Mouse (Mus musculus): ENCODE measurements around the gene Rrbp1.
A peak's percentile ranks its signal among the peaks of the same experiment; 100 is the strongest.

Gene Rrbp1

DNA sequence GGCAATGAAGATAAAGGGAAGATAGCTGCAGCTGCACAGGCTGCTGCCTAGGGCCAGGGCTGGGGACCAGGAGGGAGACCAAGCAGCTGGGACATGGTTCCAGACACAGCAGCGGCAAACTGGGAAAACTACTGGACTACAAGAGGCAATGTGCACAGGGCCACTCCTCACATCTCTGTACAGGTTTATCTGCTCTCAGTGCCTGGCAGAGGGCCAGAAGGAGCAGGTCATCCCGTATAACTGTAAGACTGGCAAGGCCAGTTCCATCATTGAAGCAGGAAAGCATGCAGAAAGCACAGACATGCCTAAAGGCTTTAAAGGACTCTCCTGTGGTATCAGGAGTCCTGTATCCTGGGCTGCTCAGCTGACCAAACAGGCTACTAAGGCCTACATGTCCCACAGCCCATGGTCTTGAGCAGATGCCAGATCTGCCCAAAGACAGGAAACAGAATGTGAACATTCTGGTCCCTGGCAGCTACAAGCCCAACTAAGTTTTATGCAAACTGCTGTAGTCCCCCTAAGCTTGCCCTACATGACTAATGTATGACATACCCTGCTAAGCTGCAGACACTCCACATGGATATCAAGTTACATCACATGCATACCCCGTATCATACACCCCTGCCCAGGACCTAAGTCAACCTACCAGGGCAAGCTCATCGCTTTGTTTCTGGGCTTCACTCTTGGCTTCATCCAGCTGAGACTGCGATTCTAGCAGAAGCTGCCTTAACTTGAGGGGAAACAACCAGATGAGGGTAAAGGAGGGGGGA lies 59.3 kb downstream of the Rrbp1 start:
- DNase-seq: no peak

DNA sequence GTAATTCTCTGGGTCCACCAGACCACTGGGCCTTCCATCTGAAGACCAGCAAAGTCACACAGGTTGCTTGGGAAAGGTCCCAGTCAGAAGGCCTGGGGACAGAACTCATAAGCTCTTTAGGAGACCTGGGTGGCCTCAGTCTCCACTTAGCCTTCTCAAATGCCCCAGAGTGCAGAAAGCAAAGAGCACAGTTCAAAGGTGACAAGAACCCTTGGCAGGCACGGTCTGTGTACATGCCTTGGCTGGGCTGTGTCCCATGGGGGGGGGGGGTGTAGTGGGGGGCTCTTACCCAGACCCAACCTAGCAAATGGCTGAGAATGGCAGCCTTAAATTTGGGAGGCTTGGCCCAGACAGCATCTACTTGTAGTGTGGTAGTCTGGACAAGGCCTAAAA lies 60.0 kb downstream of the Rrbp1 start:
- DNase-seq: no peak

DNA sequence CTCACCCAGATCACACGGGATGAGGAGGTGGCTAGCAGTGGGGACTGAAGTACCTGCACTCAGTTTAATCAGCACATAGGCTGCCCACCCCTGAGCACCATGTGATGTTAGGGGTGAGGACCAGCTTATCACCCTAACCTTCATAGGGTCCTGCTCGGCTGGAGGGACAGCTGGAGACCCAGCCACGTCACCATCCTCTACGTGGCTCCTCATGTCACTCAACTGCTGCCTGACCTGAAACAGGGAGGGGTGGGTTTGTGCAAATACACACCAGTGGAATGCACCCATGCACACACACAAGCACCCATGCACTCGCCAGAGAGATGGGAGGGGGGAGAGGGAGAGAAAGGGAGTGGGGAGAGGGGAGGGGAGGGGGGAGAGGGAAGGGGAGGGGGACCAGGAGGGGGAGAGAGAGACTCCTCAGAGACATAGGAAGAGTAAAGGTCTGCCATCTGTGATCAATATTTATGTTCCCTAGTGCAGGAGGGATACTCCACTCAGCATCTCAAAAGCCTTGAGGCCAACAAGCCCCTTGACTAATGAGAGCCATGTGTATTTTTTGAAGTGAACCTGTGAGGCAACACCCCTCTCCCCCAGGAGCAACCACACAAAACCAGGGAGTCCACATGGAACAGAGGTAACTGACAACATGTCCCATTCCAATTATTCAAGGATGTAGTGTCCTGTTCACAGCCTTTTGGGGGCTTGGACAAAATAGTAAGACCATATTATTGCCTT lies 60.6 kb downstream of the Rrbp1 start:
- no peak for DNase-seq

DNA sequence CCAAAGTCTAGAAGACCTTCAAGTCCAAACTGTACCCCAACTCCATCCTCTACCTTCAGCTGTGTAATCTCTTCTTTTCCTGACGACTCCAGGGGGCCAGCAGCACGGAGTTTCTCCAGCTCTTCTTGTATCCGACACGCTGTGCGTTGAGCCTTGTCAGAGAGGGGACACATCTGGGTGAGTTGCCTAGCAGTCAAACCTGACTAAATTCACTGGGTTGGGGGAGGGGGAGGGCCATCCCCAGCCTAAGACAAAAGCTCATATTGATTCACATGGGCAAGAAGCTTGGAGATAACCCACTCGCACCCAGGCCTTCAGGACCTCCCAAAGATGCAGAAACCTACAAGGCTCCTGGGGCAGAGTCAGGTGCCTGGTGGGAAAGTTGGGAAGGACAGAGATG lies 61.8 kb downstream of the Rrbp1 start:
- DNase-seq: no peak

DNA sequence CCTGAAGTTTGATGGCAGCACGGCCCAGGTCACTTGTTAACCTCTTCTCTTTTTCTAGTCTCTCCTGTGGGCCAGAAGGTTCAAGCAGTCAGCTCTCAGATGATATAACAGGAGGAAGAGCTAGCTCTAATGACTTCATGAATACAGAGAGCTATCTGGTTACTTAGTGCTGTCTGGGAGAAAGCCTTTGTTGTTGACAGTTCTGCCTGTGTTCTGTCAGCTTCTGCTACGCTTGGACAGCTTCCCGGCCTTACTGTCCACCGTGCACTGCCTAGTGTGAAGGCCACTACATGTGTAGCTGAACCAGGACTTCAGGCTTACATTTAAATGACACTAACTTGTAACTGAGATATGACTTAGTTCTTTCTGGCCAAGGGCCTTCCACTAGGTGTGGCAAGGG lies 62.6 kb downstream of the Rrbp1 start:
- DNase-seq: no peak

DNA sequence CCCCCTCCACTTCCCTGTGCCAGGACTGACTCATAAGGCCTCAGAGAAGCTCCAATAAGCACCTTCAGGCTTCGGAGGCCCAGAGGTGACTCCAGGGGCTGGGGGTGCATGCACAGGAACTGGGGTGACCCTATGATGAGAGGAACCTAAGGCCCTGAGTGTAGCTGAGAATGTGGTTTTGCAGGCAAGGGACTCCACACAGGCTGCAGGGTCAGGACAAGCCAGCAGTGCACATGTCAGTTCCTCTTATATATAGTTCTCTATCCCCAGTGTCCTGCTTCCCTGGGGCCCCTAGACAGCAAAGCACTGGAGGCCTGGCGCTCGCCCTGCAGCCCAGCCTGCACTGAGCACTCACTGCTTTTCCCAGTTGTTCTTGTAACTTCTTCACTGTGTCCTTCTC lies 63.1 kb downstream of the Rrbp1 start:
- DNase-seq: no peak

DNA sequence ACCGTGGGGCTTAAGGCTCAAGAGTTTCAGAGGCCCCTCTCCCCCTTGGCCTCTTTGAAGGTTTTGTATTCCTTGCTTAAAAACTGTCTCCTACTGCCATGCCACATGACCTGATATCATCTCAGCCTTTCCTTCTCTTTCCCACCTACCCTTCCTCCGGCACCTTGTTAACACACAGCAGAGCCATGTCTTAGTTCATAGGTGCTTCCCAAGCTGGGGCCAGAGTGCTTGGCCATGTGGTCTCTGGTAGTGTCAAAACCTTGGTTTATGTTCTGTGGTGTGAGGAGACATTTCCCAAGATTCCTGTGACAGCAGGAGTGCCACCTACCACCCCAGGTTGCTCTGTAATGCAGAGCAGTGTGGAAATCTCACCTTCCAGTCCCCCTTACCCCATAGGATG lies 64.7 kb downstream of the Rrbp1 start:
- no peak for DNase-seq

DNA sequence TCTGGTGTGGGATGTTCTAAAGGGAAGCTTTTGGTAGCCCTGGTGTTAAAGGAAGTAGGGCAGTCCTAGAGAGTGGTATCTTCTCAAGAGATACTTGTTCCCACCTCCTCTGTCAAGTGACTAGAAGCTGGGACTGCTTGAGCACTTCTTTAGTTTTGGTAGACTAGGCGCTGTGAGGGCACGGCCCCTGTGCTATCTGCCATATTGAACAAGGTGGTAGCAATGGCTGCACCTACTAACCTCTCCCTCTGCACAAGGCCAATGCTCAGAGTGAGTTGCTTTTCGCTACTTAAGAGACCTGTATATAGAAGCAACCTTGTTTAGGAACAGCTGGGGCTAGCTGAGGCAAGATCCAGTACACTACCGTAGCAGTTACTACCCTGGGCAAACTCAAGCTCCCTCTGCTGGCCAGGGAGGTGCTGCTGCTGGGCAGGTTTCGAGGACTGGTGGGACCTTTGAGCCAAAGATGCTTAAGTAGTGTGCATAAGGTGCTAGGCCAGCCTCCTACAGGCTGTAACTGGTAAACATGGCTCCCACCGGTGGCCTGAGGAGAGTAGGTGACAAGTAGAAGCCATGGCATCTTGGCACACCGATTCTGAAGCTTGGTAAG lies 65.5 kb downstream of the Rrbp1 start:
- no peak for DNase-seq

DNA sequence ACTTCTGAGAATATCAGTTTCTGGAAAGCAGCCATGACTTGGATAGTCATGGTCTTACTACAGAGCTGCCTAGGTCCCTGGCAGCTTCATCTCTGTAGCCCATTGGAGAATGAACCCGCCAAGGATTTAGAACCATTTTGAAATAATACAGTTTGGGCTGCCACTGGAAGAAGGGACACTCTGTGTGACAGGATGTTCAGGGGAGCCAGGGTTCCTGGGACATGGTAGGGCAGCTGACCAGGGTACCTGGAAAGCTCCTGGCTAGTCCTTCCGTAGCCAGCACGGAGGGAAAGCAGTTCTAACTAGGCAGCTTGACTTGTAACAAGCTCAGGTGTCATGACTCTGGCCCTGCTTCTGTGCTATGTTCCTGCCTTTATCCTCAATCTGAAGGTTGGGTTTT lies 66.3 kb downstream of the Rrbp1 start:
- no peak for DNase-seq

DNA sequence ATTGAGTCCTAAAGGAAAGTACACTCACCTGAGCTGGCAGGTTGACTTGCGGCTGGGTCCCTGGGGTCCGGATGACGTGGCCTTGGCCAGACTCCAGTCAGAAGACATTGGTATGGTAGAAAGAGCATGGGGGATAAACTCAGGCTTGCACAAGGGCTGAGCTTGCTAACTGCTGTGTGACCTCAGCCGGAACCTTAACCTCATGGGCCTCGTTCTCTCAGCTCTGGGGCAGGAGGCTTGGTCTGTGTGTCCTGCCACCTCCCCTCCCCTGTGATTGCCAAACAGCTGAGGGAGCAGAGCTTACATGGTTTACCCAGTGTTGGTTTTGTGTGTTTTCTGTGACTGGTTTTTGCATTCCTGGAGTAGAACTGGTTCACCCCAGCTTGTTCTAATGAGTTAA lies 70.7 kb downstream of the Rrbp1 start:
- no peak for DNase-seq

DNA sequence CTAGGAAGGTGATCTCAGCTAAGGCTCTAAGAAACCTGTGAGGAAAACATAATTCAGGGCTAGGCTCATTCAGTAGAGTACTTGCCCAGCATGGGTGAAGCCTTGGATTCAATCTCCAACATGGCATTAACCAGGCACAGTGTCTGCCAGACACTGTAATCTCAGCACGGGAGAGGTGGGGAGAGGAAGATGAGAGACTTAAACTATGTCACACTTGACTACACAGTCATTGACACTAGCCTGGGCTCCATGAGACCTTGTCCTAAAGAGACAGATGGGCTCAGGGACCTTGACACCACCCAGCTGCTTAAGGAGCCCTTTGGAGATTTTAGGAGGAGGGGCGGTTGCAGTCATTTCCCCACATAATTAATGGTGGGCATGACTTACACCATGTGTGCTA lies 73.2 kb downstream of the Rrbp1 start:
- no peak for DNase-seq

DNA sequence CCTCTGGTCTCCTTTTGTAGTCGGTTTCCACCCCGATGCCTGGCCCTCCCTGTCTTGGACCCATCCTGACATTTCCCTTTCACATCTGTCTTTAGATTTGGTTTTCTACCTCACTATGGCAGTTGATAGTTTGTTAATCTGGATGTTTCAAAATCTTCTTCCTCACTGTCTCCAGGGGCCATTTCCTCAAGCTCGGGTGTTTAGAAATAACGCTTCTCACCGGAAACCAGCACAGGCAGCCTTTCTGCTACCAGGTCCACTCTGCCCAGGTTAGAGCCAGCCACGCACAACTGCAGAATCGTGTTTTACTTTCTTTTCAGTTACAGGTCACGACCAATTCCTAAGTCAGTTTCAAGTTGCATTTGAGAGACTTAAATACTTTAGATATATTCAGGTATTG lies 76.6 kb downstream of the Rrbp1 start:
- DNase-seq: no peak

DNA sequence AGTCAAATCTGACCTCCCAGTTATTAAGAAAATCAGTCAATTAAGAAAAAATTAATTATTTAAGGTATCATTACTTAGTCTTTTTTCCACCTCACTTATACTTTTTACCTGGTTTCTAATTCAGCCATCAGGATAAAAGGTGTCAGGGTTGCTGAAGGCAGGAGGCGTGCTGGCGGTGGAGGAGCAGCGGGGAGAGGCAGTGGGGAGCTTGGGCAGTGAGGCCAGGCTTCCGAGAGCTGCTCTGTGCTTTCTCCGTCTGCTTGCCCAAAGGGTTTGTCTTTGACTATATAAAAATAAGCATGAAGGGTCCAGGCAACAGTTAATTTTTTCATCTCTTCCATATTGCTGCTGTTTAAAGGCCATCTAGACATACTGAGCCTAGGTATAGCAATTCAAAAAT lies 77.5 kb downstream of the Rrbp1 start:
- no peak for DNase-seq

DNA sequence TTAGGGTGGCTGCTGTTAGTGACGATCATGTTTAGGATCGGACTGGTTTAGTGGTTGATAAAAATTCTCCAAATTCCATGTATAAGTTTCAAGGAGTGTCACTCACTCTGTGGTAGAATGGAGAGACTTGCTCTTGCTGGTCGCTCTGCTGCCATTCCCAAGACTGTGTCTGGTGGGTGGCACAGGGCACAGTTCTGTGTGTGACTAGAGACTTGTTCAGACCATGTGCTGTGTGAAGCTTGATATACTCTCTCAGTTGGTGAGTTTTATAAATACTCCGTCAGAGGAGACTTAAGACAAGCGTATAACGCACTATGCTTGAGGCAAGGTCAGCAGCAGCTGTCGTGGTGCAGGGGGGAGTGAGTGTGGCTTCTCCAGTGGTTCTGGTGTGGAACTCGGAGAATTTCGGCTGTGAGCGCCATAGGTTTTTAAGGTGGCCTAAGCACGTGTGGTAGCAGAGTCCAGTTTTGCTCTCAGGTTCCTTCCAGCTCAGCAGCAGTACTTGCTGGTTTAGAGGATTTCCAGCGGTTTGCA lies 78.7 kb downstream of the Rrbp1 start:
- DNase-seq: no peak

DNA sequence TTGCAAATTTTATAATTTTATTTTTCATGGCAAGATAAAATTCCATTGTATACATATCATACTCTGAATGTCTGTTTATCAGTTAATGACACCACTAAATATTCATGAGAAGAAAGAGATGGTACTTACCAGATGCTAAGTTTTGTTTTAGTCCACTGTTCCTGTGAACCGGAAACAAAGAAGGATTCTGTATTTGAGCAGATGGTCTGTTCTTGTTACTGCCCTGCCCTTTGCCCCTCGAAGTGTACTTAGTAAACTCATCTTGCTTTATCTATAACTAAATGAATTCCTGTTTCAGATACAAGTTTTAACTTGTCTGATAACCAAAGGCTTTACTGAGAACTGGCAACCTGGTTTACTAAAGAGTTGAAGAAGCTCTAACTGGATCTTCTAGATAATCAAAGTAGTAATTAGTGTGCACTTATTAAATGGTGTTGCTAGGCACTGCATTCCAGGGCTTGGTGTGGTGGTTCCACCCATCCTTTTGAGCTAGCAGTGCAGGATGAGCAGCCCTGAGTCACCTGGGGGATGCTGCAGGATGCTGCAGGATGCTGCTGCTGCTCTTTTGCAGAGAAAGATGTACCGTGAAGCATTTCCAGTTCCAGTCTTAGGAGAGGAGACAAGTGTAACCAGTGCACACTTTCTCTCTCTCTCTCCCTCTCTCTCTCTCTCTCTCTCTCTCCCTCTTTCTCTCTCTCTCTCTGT lies 81.3 kb downstream of the Rrbp1 start:
- no peak for DNase-seq

DNA sequence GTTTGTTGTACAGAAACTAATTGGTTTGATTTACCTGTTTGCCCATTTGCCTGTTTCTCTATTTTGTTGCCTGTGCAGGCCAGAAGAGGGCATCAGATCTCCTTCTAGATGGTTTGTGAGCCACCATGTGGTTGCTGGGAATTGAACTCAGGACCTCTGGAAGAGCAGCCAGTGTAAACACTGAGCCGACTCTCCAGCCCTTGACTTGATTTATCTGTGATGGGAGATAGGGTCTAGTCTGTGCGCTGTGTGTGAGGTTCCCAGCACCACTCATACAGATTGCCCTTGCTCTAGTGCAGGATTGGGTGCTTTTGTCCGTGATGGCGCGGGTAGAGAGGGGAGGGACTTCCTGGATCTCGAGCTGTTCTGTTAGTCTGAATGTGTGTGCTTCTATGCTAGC lies 85.2 kb downstream of the Rrbp1 start:
- DNase-seq: no peak

DNA sequence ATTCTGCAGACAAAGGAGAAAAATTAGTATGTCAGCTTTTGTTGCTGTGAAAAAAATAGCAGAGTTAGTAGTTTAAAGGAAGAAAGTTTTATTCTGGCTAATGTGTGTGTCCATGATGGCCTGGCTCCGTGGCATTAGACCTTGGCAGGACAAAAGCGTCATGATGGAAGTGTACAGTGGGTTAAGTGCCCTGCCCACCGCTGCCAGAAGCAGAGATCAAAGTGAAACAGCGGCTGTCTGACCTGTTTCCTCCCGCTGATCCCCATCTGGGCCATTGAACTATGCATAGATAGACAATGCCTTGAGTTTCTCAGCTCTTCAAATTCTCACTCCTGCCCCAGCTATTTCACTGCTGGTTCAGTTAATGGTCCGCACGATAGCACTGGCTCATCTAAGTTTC lies 87.0 kb downstream of the Rrbp1 start:
- no peak for DNase-seq

DNA sequence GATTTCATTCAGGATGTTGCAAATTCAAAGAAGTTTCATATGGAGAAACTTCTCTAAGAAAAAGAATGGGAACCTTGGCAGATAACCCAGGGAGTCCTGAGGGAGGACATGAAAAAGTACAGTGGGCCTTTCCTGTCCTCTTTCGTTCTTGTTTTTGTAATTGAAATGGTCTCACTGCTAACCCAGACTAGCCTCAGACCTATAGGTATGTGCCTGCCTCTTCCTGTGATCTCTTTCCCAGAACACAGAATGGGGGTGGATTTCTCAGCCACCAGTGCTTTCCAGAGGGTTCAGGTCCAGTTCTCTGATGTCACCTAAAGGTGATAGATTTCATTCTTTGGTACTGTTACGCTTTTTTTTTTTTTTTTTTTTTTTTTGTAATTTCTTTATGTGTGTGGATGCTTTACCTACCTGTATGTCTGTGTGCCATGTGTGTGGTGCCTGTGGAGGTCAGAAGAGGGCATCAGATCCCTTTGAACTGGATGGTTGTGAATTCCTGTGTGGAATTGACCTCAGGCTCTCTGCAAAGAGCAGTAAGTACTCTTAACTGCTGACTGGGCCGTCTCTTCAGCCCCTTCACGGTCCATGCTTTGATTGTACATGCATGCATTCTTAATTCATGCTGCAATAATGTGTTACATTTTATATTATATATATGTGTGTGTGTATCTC lies 92.1 kb downstream of the Rrbp1 start:
- DNase-seq: no peak

DNA sequence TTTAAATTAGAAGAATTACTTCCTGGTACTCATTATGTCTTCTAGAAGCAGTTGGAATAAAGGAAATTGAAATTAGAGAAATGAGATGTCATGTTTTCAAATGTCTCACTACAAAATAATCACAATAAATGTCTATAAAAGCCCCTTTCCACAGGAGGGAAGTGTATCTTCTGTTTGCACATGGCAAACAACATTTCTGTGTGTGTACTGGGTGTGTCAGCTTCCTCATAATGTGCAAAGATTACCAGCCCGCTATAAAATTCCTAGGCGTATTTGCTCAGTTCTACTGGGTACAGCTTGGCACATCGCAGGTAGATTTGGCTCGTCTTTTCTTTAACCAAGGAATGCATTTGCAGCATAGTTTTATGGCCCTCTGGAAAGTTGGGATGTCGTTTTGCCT lies 93.4 kb downstream of the Rrbp1 start:
- DNase-seq: no peak

DNA sequence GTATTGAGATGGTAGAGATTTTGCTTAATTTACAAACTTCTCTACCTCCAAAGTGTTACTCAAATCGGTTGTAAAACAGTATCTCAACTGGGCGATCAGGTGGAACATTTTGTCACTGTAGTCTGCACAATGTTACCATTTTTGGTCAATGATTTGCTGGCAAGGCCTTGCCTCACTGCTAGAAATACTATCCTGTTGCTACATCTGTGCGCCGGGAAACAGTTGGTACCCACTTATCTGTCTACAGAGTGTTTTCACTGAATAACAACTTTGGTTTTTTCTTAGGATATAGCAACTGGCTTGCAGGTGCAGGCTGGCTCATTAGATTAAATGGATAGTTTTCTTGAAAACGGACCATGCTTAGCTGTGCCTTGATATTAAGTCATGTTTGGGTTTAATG lies 94.8 kb downstream of the Rrbp1 start:
- DNase-seq: peak; percentile 50

DNA sequence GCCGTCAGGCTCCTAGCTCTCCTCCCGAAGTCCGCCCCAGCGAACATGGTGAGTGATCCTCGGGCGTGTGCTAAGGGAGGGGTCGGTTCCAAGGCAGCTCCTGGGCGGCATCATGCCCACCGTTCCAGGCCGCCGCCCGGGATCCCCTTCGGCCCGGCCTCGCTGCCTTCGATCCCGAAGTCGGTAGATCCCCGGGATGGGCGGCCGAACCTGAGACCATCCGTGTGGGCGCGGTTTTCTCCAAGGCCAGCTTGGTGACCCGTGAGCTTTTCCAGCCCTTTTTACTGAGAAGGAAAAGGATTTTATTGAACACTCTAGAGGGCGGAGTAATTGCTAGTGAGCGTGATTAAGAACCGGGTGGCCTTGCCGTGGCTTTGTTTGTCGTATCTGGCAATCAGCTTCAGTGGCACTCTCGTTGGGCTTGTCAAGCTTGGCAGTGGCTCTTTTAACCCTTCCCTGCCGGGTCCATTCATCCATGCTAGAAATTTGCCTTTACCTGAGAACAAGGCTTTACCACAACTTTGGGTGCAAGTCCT lies 95.4 kb downstream of the Rrbp1 start:
- peak; percentile 41 for DNase-seq

DNA sequence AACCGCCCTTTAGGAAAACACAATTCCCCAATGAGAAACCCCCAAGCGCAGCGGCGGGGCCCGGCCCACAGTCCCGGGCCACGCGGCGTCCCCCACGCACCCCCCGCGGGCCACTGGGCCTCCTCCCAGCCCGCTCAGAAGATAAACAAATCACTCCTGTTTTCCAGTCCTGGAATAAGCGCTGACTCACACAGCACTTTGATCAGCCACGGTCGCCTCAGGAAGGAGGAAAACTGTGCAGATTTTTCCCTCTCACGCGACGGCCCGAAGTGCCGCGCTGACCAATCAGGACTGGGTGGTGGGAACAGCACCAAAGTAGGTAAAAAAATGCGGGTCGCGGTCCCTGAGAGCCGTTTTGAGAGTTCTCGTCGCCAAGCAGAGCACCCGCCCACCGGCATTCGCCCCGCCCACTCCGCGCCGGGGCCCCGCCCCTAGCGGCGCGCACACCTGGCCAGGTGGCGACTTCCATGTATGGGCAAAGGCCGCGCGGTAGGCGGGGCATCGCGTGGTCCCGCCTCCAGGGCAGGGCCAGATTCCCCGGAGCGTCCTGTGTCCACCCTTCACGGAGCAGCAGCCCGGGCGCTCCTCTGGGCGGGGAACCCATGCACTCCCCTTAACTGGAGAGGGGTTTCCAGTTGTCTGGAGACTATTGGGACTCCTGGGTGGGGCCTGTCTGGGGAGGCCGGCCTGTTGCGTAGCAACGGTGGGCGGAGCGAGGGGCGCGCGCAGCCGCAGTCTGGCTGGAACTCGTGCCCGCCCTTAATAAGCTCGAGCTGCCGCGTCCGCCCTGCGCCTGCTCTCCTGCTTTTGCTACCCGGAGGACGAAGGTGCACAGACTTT lies 96.1 kb downstream of the Rrbp1 start, which contains the start of gene Dstn:
Dstn (plus strand) TSS at position 561 of the 840 bp plus-strand sequence.
- DNase-seq: peak; percentile 97
